Mouse (Mus musculus): Measurements from ENCODE around the gene R3hdm4.

Gene R3hdm4

DNA sequence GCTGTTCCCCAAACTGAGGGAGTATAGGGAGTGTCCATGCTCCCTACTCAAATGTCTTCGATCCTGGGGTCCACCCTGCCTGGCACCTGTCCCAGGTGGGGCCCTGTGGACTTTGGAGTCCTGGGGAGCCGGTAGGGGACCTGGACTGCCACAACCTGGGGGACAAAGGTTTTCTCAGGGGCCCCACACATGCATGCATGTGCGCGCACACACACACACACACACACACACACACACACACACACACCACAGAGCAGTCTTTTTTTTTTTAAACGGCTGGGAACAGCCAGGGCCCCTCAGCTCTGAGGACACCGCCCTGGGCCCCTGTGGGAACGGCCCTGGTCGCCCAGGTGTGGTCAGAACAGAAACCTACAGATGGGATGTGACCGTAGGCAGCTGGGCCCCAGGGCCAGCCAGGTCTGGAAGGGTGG is 22.5 kb upstream of the R3hdm4 start:
- CTCF ChIA-PET, result no interaction called here

DNA sequence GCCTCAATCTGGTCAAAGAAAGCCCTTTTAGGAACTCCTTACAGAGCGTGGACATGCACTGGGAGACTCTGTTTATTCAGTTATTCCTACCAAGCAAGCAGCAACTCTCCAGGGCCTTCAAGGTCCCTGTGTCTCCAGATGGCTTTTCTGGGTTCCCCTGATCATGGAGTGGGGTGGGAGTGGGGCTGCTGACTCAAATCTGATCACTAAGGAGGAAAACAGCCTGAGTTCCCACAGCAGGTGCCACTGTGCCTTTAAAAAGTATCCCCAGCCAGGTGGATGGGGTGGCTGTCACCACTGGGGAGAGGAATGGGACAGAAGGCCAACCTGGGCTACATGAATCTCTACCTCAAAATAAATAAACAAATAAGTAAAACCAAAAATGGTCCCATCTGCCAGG is 22.0 kb upstream of the R3hdm4 start:
- CTCF ChIA-PET, result interaction anchor here (0.7 kb wide), 1 partner anchor 1255 kb away, joined by 7 read pairs; no protein-coding TSS in a partner anchor

DNA sequence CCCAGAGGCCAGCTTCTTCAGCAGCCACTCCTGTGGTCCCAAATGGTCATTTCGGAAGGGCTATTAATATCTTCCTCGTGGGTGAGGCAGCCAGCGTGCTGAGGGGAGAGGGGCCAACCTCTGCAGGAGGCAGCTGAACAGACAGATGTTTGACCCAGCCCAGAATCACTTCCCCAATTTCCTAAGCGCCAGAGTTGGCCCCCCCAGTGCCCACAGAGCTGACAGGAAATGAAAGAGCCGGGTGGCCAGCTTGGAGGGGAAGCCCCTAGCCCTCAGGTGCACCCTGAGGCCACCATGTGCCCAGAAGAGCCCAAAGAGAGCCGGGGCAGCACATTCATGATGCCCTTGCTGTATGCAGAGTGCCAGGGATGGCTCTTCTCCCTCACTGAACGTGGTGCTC is 19.7 kb upstream of the R3hdm4 start:
- CTCF ChIA-PET, result interaction anchor here (0.7 to 1.0 kb wide), 2 partner anchors 18 to 990 kb away, joined by 3 read pairs; no protein-coding TSS in a partner anchor

DNA sequence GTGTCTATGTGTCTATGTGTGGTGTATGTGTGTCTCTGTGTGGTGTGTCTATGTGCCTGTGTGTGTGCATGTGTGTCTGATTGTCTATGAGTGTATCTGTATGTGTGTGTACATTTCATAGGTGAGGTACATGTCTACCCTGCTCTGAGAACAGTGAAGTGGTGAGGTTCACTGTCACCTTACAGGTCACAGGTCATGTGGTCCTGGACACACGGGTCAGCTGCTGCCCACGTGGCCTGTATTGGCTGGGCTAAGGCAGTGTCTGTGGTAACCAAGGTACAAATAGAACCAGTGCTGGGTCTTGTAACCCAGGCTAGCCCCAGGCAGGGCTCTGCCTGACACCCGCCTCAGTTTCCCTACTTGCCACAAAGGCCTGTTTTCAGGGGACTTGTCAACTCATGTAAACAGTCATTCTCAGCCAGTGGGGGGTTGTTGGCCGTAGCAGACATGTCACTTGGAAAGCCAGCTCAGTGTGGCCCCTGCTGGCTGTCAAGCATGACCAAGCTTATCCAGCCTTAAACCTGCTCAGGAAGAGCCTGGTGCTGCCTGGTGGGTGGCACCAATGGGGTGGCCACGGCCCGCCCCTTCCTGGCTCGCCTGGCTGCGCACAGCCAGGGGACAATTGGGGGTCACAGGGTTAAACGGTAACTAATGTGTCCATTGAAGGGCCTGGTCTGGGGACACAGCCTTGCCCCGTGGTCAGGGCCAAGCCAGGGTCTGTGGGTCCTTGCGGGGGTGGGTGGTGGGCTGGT is 16.9 kb upstream of the R3hdm4 start:
- CTCF ChIA-PET, result interaction anchor here (0.5 to 1.8 kb wide), 4 partner anchors 10 to 55 kb away, joined by 3 to 7 read pairs (median 6); no protein-coding TSS in a partner anchor

DNA sequence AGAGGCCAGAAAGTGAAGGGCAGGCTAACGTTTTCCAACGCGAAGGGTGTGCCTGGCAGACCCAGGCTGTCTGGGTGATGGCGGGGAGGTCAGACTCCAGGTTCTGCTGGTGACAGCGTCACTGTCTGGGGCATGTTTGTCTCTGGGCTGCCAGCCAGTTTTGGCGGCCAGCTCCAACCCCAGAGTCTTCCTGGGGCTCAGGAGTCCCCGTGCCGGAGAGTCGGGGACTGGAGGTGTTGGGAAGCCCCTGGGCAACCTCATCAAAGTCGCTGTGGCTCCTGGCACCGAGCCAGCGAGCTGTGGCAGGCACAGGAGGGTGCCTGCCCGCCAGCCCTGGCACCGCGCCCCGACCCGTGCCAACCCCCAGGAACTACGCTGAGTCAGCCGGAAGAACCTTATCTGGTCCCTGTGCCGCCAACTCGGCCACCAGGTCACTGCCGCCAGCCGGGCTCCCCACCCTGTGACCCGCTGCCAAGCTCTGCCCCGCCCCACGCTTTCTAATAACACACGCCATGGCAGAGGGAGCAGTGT is 16.0 kb upstream of the R3hdm4 start:
- CTCF ChIA-PET, result no interaction called here

DNA sequence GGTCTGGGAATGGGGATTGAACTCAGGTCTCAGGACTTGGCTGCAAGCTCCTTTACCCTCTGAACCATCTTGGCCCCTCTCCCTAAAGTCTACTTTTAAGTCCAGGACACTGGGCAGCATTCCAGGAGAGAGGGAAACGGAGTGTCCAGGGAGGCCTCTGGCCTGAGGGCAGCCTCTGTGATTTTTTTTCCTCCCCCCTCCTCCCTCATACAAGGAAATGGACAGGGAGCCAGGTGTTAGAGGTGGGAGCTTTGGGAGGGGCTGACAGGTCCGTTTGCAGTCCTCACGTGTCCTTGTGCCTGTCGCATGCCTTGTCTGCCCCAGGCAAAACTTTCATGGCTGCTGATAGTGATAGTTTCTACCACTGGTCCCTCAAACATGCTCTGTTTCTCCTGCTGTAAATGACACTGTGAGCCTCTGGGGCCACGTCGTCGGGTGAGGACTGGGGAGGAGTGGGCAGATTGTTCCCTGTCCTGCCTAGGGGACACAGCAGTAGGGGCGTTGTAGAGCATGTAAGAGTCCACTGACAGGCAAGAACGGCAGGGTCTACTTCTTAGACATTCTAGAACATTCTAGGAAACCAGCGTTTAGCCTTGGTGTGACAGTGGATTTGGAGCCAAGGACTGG is 15.4 kb upstream of the R3hdm4 start:
- CTCF ChIA-PET, result interaction anchor here (0.7 kb wide), 2 partner anchors 10 to 50 kb away, joined by 3 to 8 read pairs; no protein-coding TSS in a partner anchor

DNA sequence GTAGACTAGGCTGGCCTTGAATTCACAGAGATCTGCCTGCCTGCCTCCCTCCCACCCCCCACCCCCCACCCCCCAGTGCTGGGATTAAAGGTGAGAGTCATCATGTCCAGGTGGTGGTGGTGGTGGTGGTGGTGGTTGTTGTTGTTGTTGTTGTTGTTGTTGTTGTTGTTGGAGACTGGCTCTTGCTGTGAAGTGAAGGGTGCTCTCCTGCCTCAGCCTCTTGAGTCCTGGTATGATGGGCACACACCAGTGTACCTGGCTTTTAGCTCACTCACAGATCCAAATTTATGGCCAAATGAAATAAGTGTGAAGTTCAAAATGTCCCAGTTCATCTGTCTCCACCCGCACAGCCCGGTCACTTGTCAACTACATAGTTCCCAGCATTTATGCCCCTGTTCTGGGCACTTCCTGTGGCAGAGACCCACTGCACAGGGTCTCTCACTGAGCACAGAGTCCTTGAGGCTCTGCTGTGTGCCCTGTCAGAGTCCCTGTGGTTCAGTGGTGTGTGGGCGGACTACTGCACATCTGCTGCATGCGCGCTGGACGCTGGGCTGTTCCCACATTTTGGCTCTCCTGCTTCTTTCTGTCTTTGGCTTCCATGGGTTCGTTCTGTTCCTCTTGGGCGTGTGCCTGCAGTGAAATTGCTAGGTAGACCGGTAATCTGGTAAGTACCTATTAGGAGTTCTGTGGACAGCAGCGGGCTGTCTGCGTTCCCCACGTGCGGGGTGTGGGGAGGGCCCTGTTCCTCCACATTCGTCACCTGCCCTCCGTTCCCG is 14.0 kb upstream of the R3hdm4 start:
- CTCF ChIA-PET, result interaction anchor here (0.6 kb wide), 1 partner anchor 19 kb away, joined by 4 read pairs; no protein-coding TSS in a partner anchor

DNA sequence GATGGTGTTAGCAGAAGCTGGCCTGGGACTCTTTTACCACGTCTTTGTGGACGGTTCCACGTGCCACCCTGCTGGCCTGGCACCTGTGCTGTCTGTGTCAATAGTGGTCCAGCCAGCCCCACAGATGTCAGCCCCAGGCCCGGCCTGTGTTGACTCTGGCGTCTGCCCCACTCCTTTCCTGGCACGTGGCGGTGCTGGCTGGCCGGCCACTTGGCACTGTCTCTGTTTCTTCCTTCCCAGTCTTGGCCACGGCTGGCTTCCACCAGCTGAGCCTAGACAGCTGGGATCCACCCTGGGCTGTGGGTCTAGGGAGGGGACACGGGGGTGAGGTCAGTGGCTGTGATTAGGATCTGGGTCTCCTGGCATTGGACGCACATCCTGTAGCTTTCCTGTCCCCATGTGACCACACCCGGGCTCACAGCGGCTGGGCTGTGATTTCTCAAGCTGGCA is 13.3 kb upstream of the R3hdm4 start:
- CTCF ChIA-PET, result interaction anchor here (0.6 kb wide), 1 partner anchor 99 kb away, joined by 8 read pairs; no protein-coding TSS in a partner anchor

DNA sequence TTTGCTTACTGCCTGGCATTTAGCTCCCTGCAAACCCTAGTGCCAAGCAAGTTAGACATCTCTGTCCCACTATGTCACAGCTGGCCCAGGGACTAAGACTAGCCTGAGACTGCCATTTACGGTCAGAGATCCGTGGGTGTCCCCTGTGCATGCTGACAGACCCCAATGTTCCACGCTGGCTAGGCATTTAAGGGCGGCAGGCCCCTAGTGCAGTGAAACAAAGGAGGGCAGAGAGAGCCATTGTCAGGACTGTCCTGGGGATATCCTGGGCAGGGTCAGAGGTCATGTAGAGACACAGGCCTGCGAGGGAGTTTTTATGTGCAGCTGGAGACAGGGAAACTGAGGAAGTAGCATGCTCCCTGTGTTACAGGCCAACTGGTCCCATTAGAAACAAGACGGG is 12.9 kb upstream of the R3hdm4 start:
- CTCF ChIA-PET, result interaction anchor here (0.6 kb wide), 1 partner anchor 99 kb away, joined by 8 read pairs; no protein-coding TSS in a partner anchor

DNA sequence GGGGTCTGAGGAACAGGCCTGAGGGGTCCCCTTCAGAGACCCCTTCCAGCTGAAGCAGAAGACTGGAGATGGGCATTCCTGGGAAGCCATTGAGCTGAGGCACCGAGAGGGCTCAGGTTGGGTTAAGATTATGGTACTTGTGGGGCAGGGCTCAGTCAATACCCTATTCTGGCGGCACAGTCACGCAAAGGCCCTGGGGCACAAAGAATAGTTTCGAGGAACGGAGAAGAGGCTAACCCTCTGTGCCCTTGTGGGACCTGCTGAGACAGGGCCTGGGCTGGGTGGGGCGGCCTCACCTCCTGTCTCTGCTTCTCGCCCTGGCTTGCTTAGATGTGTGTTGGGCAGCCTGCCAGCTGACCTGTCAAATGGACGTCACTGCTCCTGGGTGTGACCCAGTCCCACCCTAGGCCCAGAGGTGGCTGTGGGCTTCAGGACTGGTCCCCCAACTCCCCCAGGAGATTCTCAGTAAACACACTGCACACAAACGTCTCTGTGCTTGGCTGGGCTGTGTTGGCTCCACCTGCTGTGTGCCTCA is 12.2 kb upstream of the R3hdm4 start:
- CTCF ChIA-PET, result no interaction called here

DNA sequence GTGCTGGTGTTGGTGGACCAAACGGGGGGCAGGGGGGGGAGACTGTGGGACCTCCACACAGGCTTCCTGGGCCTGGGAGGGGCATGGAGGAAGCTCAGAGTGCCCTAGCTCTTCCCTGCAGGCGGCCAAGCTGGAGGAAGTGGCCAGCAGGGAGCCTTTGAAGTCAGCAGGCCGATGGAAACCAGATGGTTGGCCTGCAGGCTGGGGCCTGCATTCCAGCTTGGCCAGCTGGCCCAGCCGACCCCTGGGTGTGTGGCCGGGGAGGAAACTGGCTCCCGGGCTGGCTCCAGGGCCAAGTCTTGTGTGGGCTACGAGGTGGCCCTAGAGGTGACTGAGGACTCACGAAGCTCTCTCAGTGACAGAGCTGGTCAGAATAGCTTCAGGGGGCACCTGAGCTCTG is 11.7 kb upstream of the R3hdm4 start:
- CTCF ChIA-PET, result no interaction called here

DNA sequence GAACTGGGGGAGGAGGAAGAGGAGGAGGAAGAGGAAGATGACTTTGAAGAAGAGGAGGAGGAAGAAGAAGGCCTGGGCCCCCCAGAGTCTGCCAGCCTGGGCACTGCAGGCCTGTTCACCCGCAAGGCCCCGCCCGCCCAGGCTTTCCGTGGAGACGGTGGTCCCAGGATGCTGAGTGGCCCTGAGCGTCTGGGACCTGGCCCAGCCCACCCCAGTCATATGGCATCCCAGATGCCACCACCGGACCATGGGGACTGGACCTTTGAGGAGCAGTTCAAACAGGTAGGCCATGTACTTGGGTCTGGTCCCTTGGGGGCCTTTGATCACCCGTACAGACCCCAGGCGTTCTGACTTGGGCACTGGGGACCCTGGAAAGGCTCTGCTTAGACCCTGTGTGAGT is 10.8 kb upstream of the R3hdm4 start:
- CTCF ChIA-PET, result no interaction called here

DNA sequence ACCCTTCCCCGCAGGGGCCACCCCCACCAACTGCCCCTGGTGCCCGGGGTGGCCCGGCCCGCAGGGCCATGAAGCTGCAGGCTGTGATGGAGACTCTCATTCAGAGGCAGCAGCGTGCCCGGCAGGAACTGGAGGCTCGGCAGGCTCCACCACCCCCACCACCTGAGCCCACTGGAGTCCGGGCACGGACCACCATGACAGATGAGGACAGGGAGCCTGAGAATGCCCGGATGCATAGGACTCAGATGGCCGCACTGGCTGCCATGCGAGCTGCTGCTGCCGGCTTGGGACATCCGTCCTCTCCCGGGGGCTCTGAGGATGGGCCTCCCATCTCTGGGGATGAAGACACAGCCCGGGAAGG is 9.8 kb upstream of the R3hdm4 start:
- CTCF ChIA-PET, result no interaction called here

DNA sequence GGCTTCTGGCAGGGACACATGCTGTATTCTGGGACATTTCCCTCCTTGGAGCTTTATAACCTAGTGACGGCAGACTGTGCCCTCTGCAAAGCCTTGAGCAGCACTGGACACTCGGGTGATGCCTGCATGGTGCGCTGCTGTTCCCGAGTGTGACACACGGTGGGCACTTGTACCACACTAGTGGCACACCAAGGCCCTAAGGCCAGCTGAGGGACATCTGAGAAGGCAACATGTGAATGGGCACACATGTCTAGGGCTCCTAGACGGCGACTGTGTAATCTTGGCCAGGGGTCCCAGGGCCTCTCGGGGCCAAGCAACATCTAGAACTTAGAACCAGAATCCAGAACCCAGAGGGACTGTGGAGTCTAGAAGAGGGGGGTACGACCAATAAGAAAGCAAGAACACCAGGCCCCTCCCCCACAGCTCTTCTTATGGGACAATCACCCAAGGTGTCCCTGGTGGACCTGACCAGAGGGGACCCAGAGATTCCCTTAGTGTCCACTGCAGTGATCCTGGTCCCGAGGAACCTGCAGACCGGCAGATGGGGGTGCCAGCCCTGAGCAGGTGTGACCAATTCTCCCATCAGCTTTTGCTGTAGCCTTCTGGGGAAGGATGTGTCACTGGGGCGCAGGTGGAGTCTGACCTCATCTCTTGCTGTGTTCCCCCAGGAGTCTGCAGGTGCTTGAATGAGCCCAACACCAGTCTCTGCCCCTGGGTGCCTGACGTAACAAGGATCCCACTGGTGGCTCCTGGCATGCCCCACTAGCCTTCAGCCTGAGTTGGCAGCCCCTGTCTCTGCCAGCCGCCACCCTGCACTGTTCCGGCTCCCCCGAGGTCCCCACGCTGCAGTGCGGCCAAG is 9.2 kb upstream of the R3hdm4 start:
- CTCF ChIA-PET, result no interaction called here

DNA sequence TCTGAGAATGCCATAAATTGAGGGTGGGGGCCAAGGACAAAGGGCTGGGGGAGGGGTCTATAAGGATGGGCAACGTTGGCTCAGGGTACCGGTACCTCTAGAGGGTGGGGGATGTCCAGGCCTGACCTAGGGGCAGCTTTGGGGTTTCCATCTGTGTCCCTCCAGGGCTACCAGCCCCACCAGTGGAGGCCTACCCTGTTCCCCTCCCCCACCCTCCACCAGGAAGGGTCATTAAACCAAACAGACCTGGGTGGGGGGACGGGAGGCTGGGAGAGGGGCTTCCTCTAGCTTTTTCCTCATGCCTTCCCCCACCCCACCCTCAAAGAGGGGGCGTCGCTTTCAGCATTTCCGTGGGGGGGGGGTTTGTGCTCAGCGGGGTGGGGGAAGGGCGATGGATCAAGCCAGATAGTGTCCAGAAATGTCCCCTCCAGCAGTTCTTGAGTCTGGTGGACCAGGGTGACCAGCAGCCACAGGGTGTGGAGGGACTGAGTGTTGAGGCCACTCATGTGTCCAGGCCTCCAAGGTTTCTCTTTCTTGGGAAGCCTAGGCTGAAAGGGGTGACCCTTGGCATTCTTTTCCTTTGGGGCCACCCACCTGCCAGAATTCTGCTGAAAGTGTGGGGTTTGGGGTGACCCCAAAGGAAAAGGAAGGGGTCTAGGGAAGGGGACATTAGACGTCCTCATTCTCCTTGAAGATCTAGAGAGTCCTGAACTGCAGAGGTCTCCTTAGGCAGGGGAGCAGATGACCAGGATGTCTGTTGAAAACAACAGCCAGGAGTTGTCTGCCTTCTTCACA is 8.1 kb upstream of the R3hdm4 start:
- CTCF ChIA-PET, result interaction anchor here (0.6 to 0.7 kb wide), 2 partner anchors 15 to 223 kb away, joined by 3 to 4 read pairs; no protein-coding TSS in a partner anchor

DNA sequence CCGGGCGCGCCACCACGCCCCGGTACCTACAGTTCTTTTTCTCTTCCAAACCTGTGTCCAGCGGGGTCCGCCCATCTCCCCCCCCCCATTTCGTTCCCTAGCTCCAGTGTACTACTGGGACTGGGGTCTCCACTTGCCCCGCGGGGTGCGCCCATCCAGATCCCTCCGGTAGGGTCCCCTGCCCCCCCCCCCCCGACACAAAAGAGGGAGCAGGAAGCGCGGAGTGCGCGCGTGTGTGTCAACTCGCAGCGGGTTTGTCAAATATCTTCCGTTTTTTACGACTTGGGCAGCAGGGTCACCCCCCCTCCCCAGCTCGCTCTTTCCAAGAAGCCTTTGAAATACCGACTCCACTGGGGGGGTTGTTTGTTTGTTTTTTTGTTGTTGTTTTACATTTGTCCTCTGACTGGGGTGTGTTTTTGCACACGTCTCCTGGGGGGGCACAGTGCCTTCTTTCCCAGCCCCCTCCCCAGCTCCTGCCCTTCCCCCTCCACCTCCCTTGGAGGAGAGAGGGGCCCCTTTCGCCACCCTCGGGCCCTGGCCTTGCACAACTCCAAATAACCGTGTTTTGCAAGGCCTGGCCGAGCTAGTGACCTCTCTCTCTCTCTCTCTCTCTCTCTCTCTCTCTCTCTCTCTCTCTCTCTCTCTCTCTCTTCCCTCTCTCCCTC is 7.2 kb upstream of the R3hdm4 start:
- CTCF ChIA-PET, result interaction anchor here (0.5 to 3.2 kb wide), 8 partner anchors 10 to 224 kb away, joined by 3 to 11 read pairs (median 4); partner anchors contain the start of gene Misp

DNA sequence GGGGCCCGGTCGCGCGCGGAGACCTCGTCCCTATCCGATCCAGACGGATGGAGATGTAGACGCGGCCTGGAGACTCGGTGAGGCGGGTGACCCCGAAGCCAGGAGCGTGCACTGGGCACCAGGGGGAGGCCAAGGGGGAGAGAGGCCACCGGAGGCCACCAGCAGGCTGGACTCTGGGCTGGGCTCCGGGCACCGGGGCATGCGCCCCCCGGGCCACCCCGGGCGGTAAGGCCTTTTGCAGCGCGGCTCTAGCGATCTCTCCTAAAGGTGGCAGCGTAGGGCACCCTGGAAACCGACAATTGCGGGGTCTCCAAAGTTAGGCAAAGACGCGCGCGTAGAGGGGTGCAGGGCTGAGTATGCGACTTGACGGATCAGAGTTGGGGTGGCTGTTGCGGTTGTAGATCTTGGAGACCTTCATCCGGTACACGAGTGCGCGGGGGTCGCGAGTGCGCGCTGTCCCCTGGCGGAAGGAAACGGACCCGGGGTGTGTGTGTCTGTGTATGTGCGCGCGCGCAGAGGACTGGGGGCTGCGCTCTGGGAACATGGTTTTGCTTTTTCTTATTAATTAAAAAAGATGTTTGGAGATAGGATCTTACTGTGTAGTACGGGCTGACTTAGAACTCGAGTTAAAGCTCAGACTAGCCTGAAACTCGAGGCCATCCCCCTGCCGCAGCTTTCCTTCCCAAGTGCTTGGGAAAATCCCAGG is 6.5 kb upstream of the R3hdm4 start:
- CTCF ChIA-PET, result interaction anchor here (0.5 to 3.2 kb wide), 6 partner anchors 23 to 214 kb away, joined by 3 to 14 read pairs (median 6); no protein-coding TSS in a partner anchor
